Mouse (Mus musculus) thymus, adult 2 months (tissue): Measurements from ENCODE around the gene Ush1g.

Experiments
- CTCF ChIP-seq: fragments of 200-500 bp; IDR thresholded peaks from 2 replicates; pipeline ENCODE4 v1.5.1; 2012; ENCODE audit warnings: mild to moderate bottlenecking, control low read depth, low read length, moderate library complexity, borderline replicate concordance; ENCODE audit not compliant: control insufficient read depth, poor library complexity, insufficient read depth; ENCODE audit errors: extremely low read depth
- POLR2A ChIP-seq: fragments of 200-500 bp; IDR thresholded peaks from 2 replicates; pipeline ENCODE4 v1.6.1; 2012; ENCODE audit warnings: mild to moderate bottlenecking, low read length, control low read depth, moderate library complexity; ENCODE audit not compliant: control insufficient read depth, poor library complexity, insufficient read depth; ENCODE audit errors: extremely low read depth

DNA sequence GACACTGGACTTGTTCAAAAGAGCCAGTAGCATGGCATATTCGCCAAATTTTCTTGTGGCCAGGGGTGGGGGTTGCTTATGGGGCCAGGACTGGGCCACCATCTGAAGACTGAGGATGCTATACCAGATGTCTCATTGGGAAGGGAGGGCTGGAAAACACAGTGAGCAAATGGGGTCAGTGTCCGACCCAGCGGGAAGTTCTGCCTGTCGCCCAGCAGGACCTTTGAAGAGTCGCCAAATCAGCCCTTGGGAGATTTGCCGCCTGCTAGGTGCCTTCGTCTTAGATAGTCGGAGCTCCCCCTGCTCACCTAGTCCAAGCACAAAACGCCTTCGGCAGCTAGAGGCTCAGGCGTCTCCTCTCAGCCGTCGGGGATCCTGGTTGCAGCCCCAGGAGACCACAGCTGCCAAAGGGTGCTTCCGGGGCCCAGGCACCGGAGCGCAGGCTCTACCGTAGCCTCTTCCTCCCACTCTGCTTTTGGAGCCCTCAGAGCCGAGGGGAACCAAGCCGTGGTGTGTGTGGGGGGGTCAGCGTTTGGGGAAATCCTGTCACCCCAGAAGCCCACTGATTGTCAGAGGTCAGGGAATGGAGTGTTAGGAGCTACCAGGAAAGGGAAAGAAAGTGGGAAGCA, 56.0 kb downstream of the Ush1g start:
- TF ChIP-seq CTCF (no peak), POLR2A (no peak)
